Mouse (Mus musculus) neural tube, embryonic 15.5 days (tissue): ENCODE measurements around the gene Ppcdc. TPM values are rescaled to one million over a fixed set of nuclear protein-coding genes. Genes with fewer than 3 reads are reported as not detected.

Source experiments
- ATAC-seq: fragments of 200-750 bp; cut with Nextera tagmentation; 2 replicates; pipeline ENCODE4 v1.8.0; 2017; ENCODE audit warnings: mild to moderate bottlenecking, moderate TSS enrichment, moderate library complexity; ENCODE audit not compliant: low FRiP score
- H3K27ac ChIP-seq: fragments of 300-500 bp; sonication (generic); replicated peaks from 2 replicates; pipeline ENCODE4 v1.5.1; 2015; ENCODE audit warnings: mild to moderate bottlenecking, inconsistent platforms
- H3K27me3 ChIP-seq: fragments of 300-500 bp; sonication (generic); replicated peaks from 2 replicates; pipeline ENCODE4 v1.6.1; 2015; ENCODE audit warnings: inconsistent platforms
- H3K36me3 ChIP-seq: fragments of 300-500 bp; sonication (generic); 2 replicates; pipeline ENCODE4 v1.6.1; 2015; ENCODE audit warnings: inconsistent platforms
- H3K4me1 ChIP-seq: fragments of 300-500 bp; sonication (generic); 2 replicates; pipeline ENCODE4 v1.6.1; 2015; ENCODE audit warnings: inconsistent platforms
- H3K4me2 ChIP-seq: fragments of 300-500 bp; sonication (generic); 2 replicates; pipeline ENCODE4 v1.6.1; 2015; ENCODE audit warnings: inconsistent platforms, mild to moderate bottlenecking, moderate library complexity
- H3K4me3 ChIP-seq: fragments of 300-500 bp; sonication (generic); replicated peaks from 2 replicates; pipeline ENCODE4 v1.5.1; 2015; ENCODE audit warnings: mild to moderate bottlenecking, inconsistent platforms
- H3K9ac ChIP-seq: fragments of 300-500 bp; sonication (generic); replicated peaks from 2 replicates; pipeline ENCODE4 v1.6.1; 2015; ENCODE audit warnings: mild to moderate bottlenecking, inconsistent platforms
- H3K9me3 ChIP-seq: fragments of 300-500 bp; sonication (generic); replicated peaks from 2 replicates; pipeline ENCODE4 v1.6.1; 2016; ENCODE audit warnings: inconsistent platforms
- WGBS: fragments of 180-500 bp; shearing (Covaris S2); methylation state at CpG from one replicate; pipeline ENCODE4 v1.1.7; 2015; ENCODE audit warnings: mixed read lengths; 5-methylcytosine and 5-hydroxymethylcytosine counted together
- polyA plus RNA-seq: library from polyadenylated mRNA; unstranded; fragments of >200 nt; fragmentation: Nextera tagmentation; extraction: Ambion mirVana; gene quantifications from 2 replicates; pipeline ENCODE4 v1.2.1, GENCODE M21; 2015

Ppcdc gene
- polyA plus RNA-seq, 1 experiment from 2014 or later = 18.4 TPM

GRCm38 (mm10) chr9:57342906-57343474, 96.9 kb downstream of the Ppcdc start:
- ATAC-seq = no peak
- Histone ChIP-seq H3K27ac (no peak overlapping the region), H3K4me1 (no peaks in the 10 kb centered on the region), H3K36me3 (no peaks in the 10 kb centered on the region), H3K9ac (no peak overlapping the region), H3K4me3 (no peak overlapping the region), H3K27me3 (no peaks in the 10 kb centered on the region), H3K9me3 (no peaks in the 10 kb centered on the region), H3K4me2 (no peak overlapping the region)
- WGBS = 83% methylated on average over 6 of the region's 6 CpGs

DNA sequence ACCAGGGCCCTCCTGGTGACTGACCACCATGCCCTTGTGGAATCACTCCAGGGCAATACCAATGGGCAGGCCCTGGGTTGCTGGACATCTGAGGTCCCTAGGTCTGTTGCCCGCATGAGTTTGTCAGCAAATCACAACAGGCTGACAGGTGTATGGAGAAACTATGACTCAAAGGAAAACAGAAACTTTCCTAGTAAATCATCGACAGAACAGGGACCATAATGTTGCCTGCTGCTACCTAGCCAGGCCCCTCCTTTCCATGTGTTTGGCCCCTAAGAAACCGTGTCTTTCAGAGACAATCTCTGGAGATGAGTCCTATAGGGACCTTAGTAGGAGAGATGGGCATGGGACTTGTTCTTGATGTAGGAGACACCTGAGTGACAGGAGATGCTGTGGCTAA, 97.7 kb downstream of the Ppcdc start:
- Histone ChIP-seq H3K4me1 (no peaks in the 10 kb centered on the region), H3K9ac (no peak overlapping the region), H3K27ac (no peak overlapping the region), H3K4me3 (no peak overlapping the region), H3K27me3 (no peaks in the 10 kb centered on the region), H3K36me3 (no peaks in the 10 kb centered on the region), H3K9me3 (no peaks in the 10 kb centered on the region), H3K4me2 (no peak overlapping the region)
- WGBS = 90% methylated on average over 3 of the region's 3 CpGs
- ATAC-seq = no peak

GRCm38 (mm10) chr9:57340361-57340760, 99.6 kb downstream of the Ppcdc start:
- Histone ChIP-seq H3K36me3 (no peaks in the 10 kb centered on the region), H3K4me1 (no peaks in the 10 kb centered on the region), H3K9me3 (no peaks in the 10 kb centered on the region), H3K9ac (no peak overlapping the region), H3K27me3 (no peaks in the 10 kb centered on the region), H3K4me2 (no peak overlapping the region), H3K27ac (no peak overlapping the region), H3K4me3 (no peak overlapping the region)
- ATAC-seq = no peak
- 97% methylated on average over 5 of the region's 5 CpGs for WGBS

DNA sequence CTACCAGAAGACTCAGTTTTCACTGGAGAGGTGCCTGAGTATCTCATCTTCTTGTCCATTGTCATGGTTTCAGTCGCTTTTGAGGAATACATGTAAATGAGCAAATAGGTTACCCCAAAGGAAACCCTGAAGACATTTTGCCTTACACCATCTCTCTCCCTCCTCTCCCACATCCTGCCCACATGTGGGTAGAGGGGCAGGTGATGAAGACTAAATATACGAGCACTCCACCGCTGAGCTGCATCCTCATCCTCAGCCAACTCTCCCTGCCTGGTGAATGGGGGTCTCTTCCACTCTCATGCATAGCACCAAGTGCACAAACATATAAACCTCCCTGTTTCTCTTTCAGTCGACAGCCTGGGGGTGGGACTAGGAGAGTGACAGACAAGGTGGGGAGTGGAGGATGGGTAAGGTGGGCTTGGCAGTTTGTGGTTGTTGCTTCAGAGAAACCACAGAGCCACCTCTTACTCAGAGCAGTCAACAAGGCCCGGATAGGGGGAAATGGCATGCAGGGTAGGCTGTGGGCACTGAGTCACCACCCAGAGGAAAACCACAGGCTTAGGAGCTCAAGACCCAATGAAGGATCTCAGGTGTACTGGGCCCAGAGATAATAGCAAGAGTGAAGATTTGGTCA, 100.2 kb downstream of the Ppcdc start:
- ATAC-seq = no peak
- no peak overlapping the region for H3K4me2 ChIP-seq
- H3K9me3 ChIP-seq = no peaks in the 10 kb centered on the region
- no peak overlapping the region for H3K27ac ChIP-seq
- H3K27me3 ChIP-seq = no peaks in the 10 kb centered on the region
- no peaks in the 10 kb centered on the region for H3K4me1 ChIP-seq
- H3K9ac ChIP-seq = no peak overlapping the region
- WGBS = 78% methylated on average over 5 of the region's 5 CpGs
- H3K36me3 ChIP-seq = no peaks in the 10 kb centered on the region
- H3K4me3 ChIP-seq = no peak overlapping the region

DNA sequence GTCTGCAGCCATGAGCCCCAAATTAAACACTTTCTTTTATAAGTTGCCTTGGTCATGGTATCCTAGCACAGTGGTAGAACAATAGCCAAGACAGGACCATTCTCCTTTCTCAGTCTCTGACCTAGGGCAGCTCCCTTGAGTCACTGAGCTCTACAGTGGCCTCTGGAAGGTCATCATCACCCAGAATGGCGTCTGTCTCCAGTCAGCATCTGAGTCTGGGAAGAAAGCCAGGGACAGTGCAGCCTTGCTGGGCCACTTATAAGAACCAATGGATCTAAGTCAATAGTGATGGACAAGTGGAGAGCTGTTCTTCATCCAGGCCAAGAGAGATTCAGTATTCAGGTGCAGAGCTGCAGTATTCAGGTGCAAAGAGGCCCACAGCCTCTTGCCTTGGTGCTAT, 101.2 kb downstream of the Ppcdc start:
- H3K4me2 ChIP-seq = no peak overlapping the region
- H3K4me1 ChIP-seq = no peaks in the 10 kb centered on the region
- ATAC-seq = no peak
- 83% methylated on average over 1 of the region's 1 CpGs for WGBS
- no peak overlapping the region for H3K4me3 ChIP-seq
- no peak overlapping the region for H3K9ac ChIP-seq
- no peaks in the 10 kb centered on the region for H3K36me3 ChIP-seq
- no peaks in the 10 kb centered on the region for H3K27me3 ChIP-seq
- H3K27ac ChIP-seq = no peak overlapping the region
- no peaks in the 10 kb centered on the region for H3K9me3 ChIP-seq

Other genes with a start within 250 kb of the Ppcdc start
- not detected in 2 replicates for gene Trcg1, start 203.6 kb downstream of the Ppcdc start, polyA plus RNA-seq
- gene 1700017B05Rik, start 177.5 kb downstream of the Ppcdc start, polyA plus RNA-seq = 4.1 and 10.9 TPM in 2 replicates
- gene Scamp5, start 27.9 kb upstream of the Ppcdc start, polyA plus RNA-seq = 91.1 and 112 TPM in 2 replicates
- 17.4 and 23.5 TPM in 2 replicates for gene Rpp25, start 63.9 kb upstream of the Ppcdc start, polyA plus RNA-seq
- gene Cox5a, start 81.2 kb upstream of the Ppcdc start, polyA plus RNA-seq = 949 and 1,085 TPM in 2 replicates
- 22.3 and 23.8 TPM in 2 replicates for gene Fam219b, start 97.4 kb upstream of the Ppcdc start, polyA plus RNA-seq
- 75.8 and 81.7 TPM in 2 replicates for gene Mpi, start 112.6 kb upstream of the Ppcdc start, polyA plus RNA-seq
- gene Scamp2, start 120.8 kb upstream of the Ppcdc start, polyA plus RNA-seq = 43.5 and 48.5 TPM in 2 replicates
- gene Ulk3, start 149.3 kb upstream of the Ppcdc start, polyA plus RNA-seq = 32.1 and 36.5 TPM in 2 replicates
- 0.11 and 0.23 TPM in 2 replicates for gene Cplx3, start 166.2 kb upstream of the Ppcdc start, polyA plus RNA-seq
- gene Lman1l, start 180.7 kb upstream of the Ppcdc start, polyA plus RNA-seq = not detected in 2 replicates
- 43.1 and 50.0 TPM in 2 replicates for gene Csk, start 213.5 kb upstream of the Ppcdc start, polyA plus RNA-seq
- not detected in 2 replicates for gene Cyp1a2, start 243.6 kb upstream of the Ppcdc start, polyA plus RNA-seq
- gene Cyp1a1, start 247.8 kb upstream of the Ppcdc start, polyA plus RNA-seq = 0.09 and 0.12 TPM in 2 replicates